Mouse (Mus musculus): ENCODE results near the gene Akap8l. TPM values are rescaled to one million over a fixed set of nuclear protein-coding genes. Genes with fewer than 3 reads are reported as not detected.
A peak's percentile ranks its signal among the peaks of the same experiment; 100 is the strongest.

Gene Akap8l
- total RNA-seq, 1 experiment = 63.6 TPM

- in situ Hi-C loops (cut with MboI; ENCODE audit: low sequenced_read_pairs in 2 of 2, unreplicated experiment in 2 of 2) = no loop called here
- H3K27ac ChIP-seq (ENCODE audit: insufficient read depth, low read depth, low read length, poor library complexity, severe bottlenecking) = no peak overlapping the region; the same call in 1 of the 2 replicates
- no peak overlapping the region for H3K4me3 ChIP-seq (ENCODE audit: insufficient read depth in 1 of 2, low read depth in 1 of 2, low read length in 2 of 2, poor library complexity in 1 of 2, severe bottlenecking in 1 of 2)
- H3K9ac ChIP-seq (ENCODE audit: insufficient read depth, low read depth, low read length, poor library complexity, severe bottlenecking) = no peak overlapping the region
- no peaks in the 10 kb centered on the region for H3K36me3 ChIP-seq (ENCODE audit: control insufficient read depth, insufficient read depth, low read length, poor library complexity, severe bottlenecking)
- TF ChIP-seq ZNF384 (IDR thresholded peaks at IDR 0.05; ENCODE audit: low read depth, low read length) (no peak), CHD2 (IDR thresholded peaks at IDR 0.05; ENCODE audit: low read depth, low read length) (no peak), HCFC1 (IDR thresholded peaks at IDR 0.05; ENCODE audit: borderline replicate concordance, insufficient read depth, low read length) (no peak), MAFK (IDR thresholded peaks at IDR 0.05; ENCODE audit: insufficient read depth, low read depth, low read length) (no peak), ZC3H11A (IDR thresholded peaks at IDR 0.05; ENCODE audit: borderline replicate concordance, low read depth, low read length) (no peak)
- DNase-seq (ENCODE audit: low read depth, low spot score) = no peak
- peaks cover 9 to 20% of the 10 kb centered on the region in 2 experiments; a peak in 3 of 4 replicates for H3K4me1 ChIP-seq (ENCODE audit: control insufficient read depth in 2 of 2, insufficient read depth in 2 of 2, low read length in 2 of 2, poor library complexity in 1 of 2)
- no peaks in the 10 kb centered on the region for H3K9me3 ChIP-seq (ENCODE audit: control insufficient read depth, insufficient read depth, low read depth, low read length)
Measured at GRCm38 (mm10) chr17:32280575-32280974, 69.8 kb downstream of the Akap8l start.

- in situ Hi-C loops (cut with MboI; ENCODE audit: low sequenced_read_pairs in 2 of 2, unreplicated experiment in 2 of 2) = no loop called here
Measured at GRCm38 (mm10) chr17:32277201-32277600, 73.2 kb downstream of the Akap8l start.

GRCm38 (mm10) chr17:32275568-32275967, 74.8 kb downstream of the Akap8l start:
- H3K36me3 ChIP-seq (ENCODE audit: control insufficient read depth, insufficient read depth, low read length, poor library complexity, severe bottlenecking) = peaks cover 2% of the 10 kb centered on the region
- H3K27ac ChIP-seq (ENCODE audit: insufficient read depth, low read depth, low read length, poor library complexity, severe bottlenecking) = no peak overlapping the region
- H3K9ac ChIP-seq (ENCODE audit: insufficient read depth, low read depth, low read length, poor library complexity, severe bottlenecking) = no peak overlapping the region
- no peak for TF ChIP-seq HCFC1 (IDR thresholded peaks at IDR 0.05; ENCODE audit: borderline replicate concordance, insufficient read depth, low read length)
- TF ChIP-seq ZNF384 (IDR thresholded peaks at IDR 0.05; ENCODE audit: low read depth, low read length) = 0 out of 2 replicates have a peak, but pooled peaks have one; percentile 20
- in situ Hi-C loops (cut with MboI; ENCODE audit: low sequenced_read_pairs in 2 of 2, unreplicated experiment in 2 of 2) = no loop called here
- no peaks in the 10 kb centered on the region for H3K9me3 ChIP-seq (ENCODE audit: control insufficient read depth, insufficient read depth, low read depth, low read length)
- H3K4me3 ChIP-seq (ENCODE audit: insufficient read depth in 1 of 2, low read depth in 1 of 2, low read length in 2 of 2, poor library complexity in 1 of 2, severe bottlenecking in 1 of 2) = no peak overlapping the region
- DNase-seq (ENCODE audit: low read depth, low spot score) = no peak
- H3K4me1 ChIP-seq (ENCODE audit: control insufficient read depth in 2 of 2, insufficient read depth in 2 of 2, low read length in 2 of 2, poor library complexity in 1 of 2) = peaks cover 7 to 8% of the 10 kb centered on the region in 2 experiments; a peak in 2 of 4 replicates

More at GRCm38 (mm10) chr17:32277201-32277600, 73.2 kb downstream of the Akap8l start:
- Histone ChIP-seq H3K36me3 (ENCODE audit: control insufficient read depth, insufficient read depth, low read length, poor library complexity, severe bottlenecking) (no peaks in the 10 kb centered on the region), H3K4me1 (ENCODE audit: control insufficient read depth in 2 of 2, insufficient read depth in 2 of 2, low read length in 2 of 2, poor library complexity in 1 of 2) (peaks cover 9 to 12% of the 10 kb centered on the region in 2 experiments; a peak in 3 of 4 replicates), H3K27ac (ENCODE audit: insufficient read depth, low read depth, low read length, poor library complexity, severe bottlenecking) (no peak overlapping the region), H3K9me3 (ENCODE audit: control insufficient read depth, insufficient read depth, low read depth, low read length) (no peaks in the 10 kb centered on the region), H3K9ac (ENCODE audit: insufficient read depth, low read depth, low read length, poor library complexity, severe bottlenecking) (no peak overlapping the region), H3K4me3 (ENCODE audit: insufficient read depth in 1 of 2, low read depth in 1 of 2, low read length in 2 of 2, poor library complexity in 1 of 2, severe bottlenecking in 1 of 2) (no peak overlapping the region)
- no peak for DNase-seq (ENCODE audit: low read depth, low spot score)
- TF ChIP-seq ZC3H11A (IDR thresholded peaks at IDR 0.05; ENCODE audit: borderline replicate concordance, low read depth, low read length) (no peak), MAFK (IDR thresholded peaks at IDR 0.05; ENCODE audit: insufficient read depth, low read depth, low read length) (no peak), HCFC1 (IDR thresholded peaks at IDR 0.05; ENCODE audit: borderline replicate concordance, insufficient read depth, low read length) (no peak), ZNF384 (IDR thresholded peaks at IDR 0.05; ENCODE audit: low read depth, low read length) (no peak), CHD2 (IDR thresholded peaks at IDR 0.05; ENCODE audit: low read depth, low read length) (no peak)

Other genes starting within 250 kb of the Akap8l start
- gene Notch3, start 183.8 kb downstream of the Akap8l start, total RNA-seq (2012; rRNA removed) = 37.4 and 73.6 TPM in 2 replicates
- gene Ephx3, start 161.1 kb downstream of the Akap8l start, total RNA-seq (2012; rRNA removed) = 0.71 and 1.6 TPM in 2 replicates
- 51.7 and 54.3 TPM in 2 replicates for gene Brd4, start 65.9 kb downstream of the Akap8l start, total RNA-seq (2012; rRNA removed)
- 156 and 210 TPM in 2 replicates for gene Akap8, start 29.4 kb downstream of the Akap8l start, total RNA-seq (2012; rRNA removed)
- 10.4 and 12.4 TPM in 2 replicates for gene Wiz, start 38.8 kb upstream of the Akap8l start, total RNA-seq (2012; rRNA removed)
- gene Rasal3, start 53.0 kb upstream of the Akap8l start, total RNA-seq (2012; rRNA removed) = 0.76 and 1.2 TPM in 2 replicates
- not detected in 2 replicates for gene Pglyrp2, start 73.6 kb upstream of the Akap8l start, total RNA-seq (2012; rRNA removed)
- gene Cyp4f39, start 102.1 kb upstream of the Akap8l start, total RNA-seq (2012; rRNA removed) = 2.8 and 4.8 TPM in 2 replicates
- gene Cyp4f17, start 155.4 kb upstream of the Akap8l start, total RNA-seq (2012; rRNA removed) = 7.2 and 13.7 TPM in 2 replicates
- 20.8 and 44.2 TPM in 2 replicates for gene Cyp4f16, start 186.0 kb upstream of the Akap8l start, total RNA-seq (2012; rRNA removed)